Mouse (Mus musculus) ES-Bruce4 (cell line): Measurements from ENCODE around the gene Rnf152.

Experiments used
- CTCF ChIP-seq: IDR thresholded peaks from one replicate; pipeline ENCODE4 v1.8.1; 2011; ENCODE audit warnings: low read depth, low read length
- EP300 ChIP-seq: IDR thresholded peaks from 2 replicates; pipeline ENCODE4 v1.6.1; 2011; ENCODE audit warnings: low read depth, low read length; ENCODE audit not compliant: insufficient read depth
- POLR2A ChIP-seq: IDR thresholded peaks from one replicate; pipeline ENCODE4 v1.8.1; 2011; ENCODE audit warnings: low read length; ENCODE audit not compliant: insufficient read depth

GRCm38 (mm10) chr1:105342305-105342704 is 14.2 kb downstream of the Rnf152 start:
- TF ChIP-seq CTCF = no peak
- no peak for TF ChIP-seq POLR2A
- no peak for TF ChIP-seq EP300
